10 mouse cellular contexts compared by ENCODE assay signal in genomic region chr4:136621336-136621735, GRCm38 (mm10). TPM values are rescaled to one million over a fixed set of nuclear protein-coding genes. Genes with fewer than 3 reads are reported as not detected.
DNase-seq lines count a peak whose midpoint lies in the region; ATAC-seq and TF ChIP-seq lines count a peak whose summit lies in the region.
"Had no signal": no experiment of that assay in that cellular context is flagged by ENCODE, and none has a peak within 500 bp of the region (broad histone marks: within the 10 kb centered on the region; RNA-seq: fewer than 3 reads in every experiment).

No protein-coding gene starts in this region.

- no peaks in the 10 kb centered on the region for H3K4me1 ChIP-seq in limb, embryonic 13.5 days
- H3K4me1 ChIP-seq in stomach, embryonic 15.5 days, result 0 out of 2 replicates have a peak, but pooled peaks cover 2% of the 10 kb centered on the region

- H3K9ac ChIP-seq in limb, embryonic 13.5 days, result no peak overlapping the region
- H3K9ac ChIP-seq in stomach, embryonic 15.5 days, result no peak overlapping the region

- no peak overlapping the region for H3K4me3 ChIP-seq in layer of hippocampus, adult 2 months
- H3K4me3 ChIP-seq in limb, embryonic 13.5 days, result no peak overlapping the region
- H3K4me3 ChIP-seq in stomach, embryonic 15.5 days (replicated peaks), result no peak overlapping the region

- ATAC-seq in limb, embryonic 13.5 days (ENCODE audit: low FRiP score, low read depth), result peak; percentile 40; the same call in 1 of the 2 replicates
- 0 out of 2 replicates have a peak, but pooled peaks have one; percentile 7 for ATAC-seq in stomach, embryonic 15.5 days (ENCODE audit: insufficient read depth, low FRiP score, low read depth)

- 0% methylated on average over 1 of the region's 1 CpGs for WGBS in limb, embryonic 13.5 days
- WGBS in stomach, embryonic 15.5 days, result 0% methylated on average over 1 of the region's 1 CpGs

- no peaks in the 10 kb centered on the region for H3K9me3 ChIP-seq in limb, embryonic 13.5 days
- no peaks in the 10 kb centered on the region for H3K9me3 ChIP-seq in stomach, embryonic 15.5 days

- 0 out of 2 replicates have a peak, but pooled peaks cover 7% of the 10 kb centered on the region for H3K27me3 ChIP-seq in limb, embryonic 13.5 days
- H3K27me3 ChIP-seq in stomach, embryonic 15.5 days (replicated peaks), result no peaks in the 10 kb centered on the region

- H3K4me2 ChIP-seq in limb, embryonic 13.5 days (replicated peaks), result no peak overlapping the region
- no peak overlapping the region for H3K4me2 ChIP-seq in stomach, embryonic 15.5 days

- peak; percentile 90 for TF ChIP-seq CTCF in layer of hippocampus, adult 2 months (conservative IDR thresholded peaks at IDR 0.05)

- peak; percentile 30 for DNase-seq in adrenal gland, adult 2 months
- no peak for DNase-seq in adrenal gland, adult 8-10 months
- DNase-seq in layer of hippocampus, adult 2 months (ENCODE audit: low spot score in 2 of 2), result peak in 1 of 2 experiments; percentile 79
- DNase-seq in layer of hippocampus, postnatal 36 days, result no peak
- DNase-seq in MN1 (ENCODE audit: low spot score), result peak; percentile 78
- peak; percentile 91 for DNase-seq in embryo, embryonic 10.5 days (ENCODE audit: low spot score)

- no peak overlapping the region for H3K27ac ChIP-seq in layer of hippocampus, adult 2 months
- H3K27ac ChIP-seq in limb, embryonic 13.5 days, result no peak overlapping the region
- no peak overlapping the region for H3K27ac ChIP-seq in stomach, embryonic 15.5 days

- H3K36me3 ChIP-seq in limb, embryonic 13.5 days, result no peaks in the 10 kb centered on the region
- no peaks in the 10 kb centered on the region for H3K36me3 ChIP-seq in stomach, embryonic 15.5 days

RNA-seq across cellular contexts. Expression of gene Lactbl1, which starts 1.1 kb away (rescaled TPM):
- total RNA-seq in adrenal gland, adult 2 months (2021), result not detected
- 0.06 TPM in 1 of 2 replicates, not detected in the other for polyA plus RNA-seq in adrenal gland, adult 2 months (2012; rRNA removed)
- total RNA-seq in adrenal gland, adult 8-10 months (2022), result not detected
- total RNA-seq in layer of hippocampus, adult 2 months (2021), result under 1 TPM; 0.15 to 0.20 TPM
- not detected for total RNA-seq in layer of hippocampus, postnatal 36 days (2021)
- 0.05 TPM in 1 of 2 replicates, not detected in the other for polyA plus RNA-seq in limb, embryonic 13.5 days (2015; fragmentation: Nextera tagmentation; extraction: Ambion mirVana)
- polyA plus RNA-seq in stomach, embryonic 15.5 days (2015; fragmentation: Nextera tagmentation; extraction: Ambion mirVana), result not detected in 2 replicates
- polyA plus RNA-seq: neural tube, embryonic 14.5 days had no signal

RNA-seq across cellular contexts. Expression of gene Tex46, which starts 11.1 kb away (rescaled TPM):
- total RNA-seq in adrenal gland, adult 2 months (2021), result not detected
- not detected in 2 replicates for polyA plus RNA-seq in adrenal gland, adult 2 months (2012; rRNA removed)
- not detected for total RNA-seq in adrenal gland, adult 8-10 months (2022)
- not detected for total RNA-seq in layer of hippocampus, adult 2 months (2021)
- total RNA-seq in layer of hippocampus, postnatal 36 days (2021), result not detected
- not detected in 2 replicates for polyA plus RNA-seq in limb, embryonic 13.5 days (2015; fragmentation: Nextera tagmentation; extraction: Ambion mirVana)
- polyA plus RNA-seq in stomach, embryonic 15.5 days (2015; fragmentation: Nextera tagmentation; extraction: Ambion mirVana), result not detected in 2 replicates
- total RNA-seq: hematopoietic stem cell, adult 5-6 weeks had no signal
- polyA plus RNA-seq: neural tube, embryonic 14.5 days had no signal

RNA-seq across cellular contexts. Expression of gene Kdm1a, which starts 18.8 kb away (rescaled TPM):
- total RNA-seq in adrenal gland, adult 2 months (2021), result 10 to 100 TPM; 37.5 to 42.5 TPM
- 12.0 and 12.4 TPM in 2 replicates for polyA plus RNA-seq in adrenal gland, adult 2 months (2012; rRNA removed)
- 10 to 100 TPM; 45.5 to 57.8 (median 49.5) TPM for total RNA-seq in adrenal gland, adult 8-10 months (2022)
- 10 to 100 TPM; 89.0 to 91.6 TPM for total RNA-seq in layer of hippocampus, adult 2 months (2021)
- 10 to 100 TPM; 89.2 to 95.6 TPM for total RNA-seq in layer of hippocampus, postnatal 36 days (2021)
- polyA plus RNA-seq in limb, embryonic 13.5 days (2015; fragmentation: Nextera tagmentation; extraction: Ambion mirVana), result 46.5 and 46.9 TPM in 2 replicates
- 32.1 and 35.5 TPM in 2 replicates for polyA plus RNA-seq in stomach, embryonic 15.5 days (2015; fragmentation: Nextera tagmentation; extraction: Ambion mirVana)

Comparison
In these comparisons a context has a peak if more than half of its experiments do, and no peak if none do; other contexts are left out.
1. DNase-seq: peak in adrenal gland, adult 2 months (single experiment), MN1 (single experiment) and embryo, embryonic 10.5 days (single experiment); none in adrenal gland, adult 8-10 months (single experiment) and layer of hippocampus, postnatal 36 days (0 of 2).